ENCODE assay signal across 16 mouse cellular contexts in genomic region chr11:79718829-79719346, GRCm38 (mm10).
A peak's percentile ranks its signal among the peaks of the same experiment; 100 is the strongest.
DNase-seq lines count a peak whose midpoint lies in the region; ATAC-seq and TF ChIP-seq lines count a peak whose summit lies in the region.
"Had no signal": no experiment of that assay in that cellular context is flagged by ENCODE, and none has a peak within 500 bp of the region (broad histone marks: within the 10 kb centered on the region; RNA-seq: fewer than 3 reads in every experiment).

No protein-coding gene starts in this region.

- 0 out of 2 replicates have a peak overlapping the region, but pooled peaks have one; percentile 8 for H3K27ac ChIP-seq in intestine, embryonic 16.5 days (ENCODE audit: low read length)
- peak overlapping the region; percentile 45; the same call in 1 of the 2 replicates for H3K27ac ChIP-seq in stomach, postnatal 0 days (replicated peaks)
- H3K27ac ChIP-seq in forebrain, embryonic 13.5 days = no peak overlapping the region
- H3K27ac ChIP-seq: limb, embryonic 12.5 days; midbrain, embryonic 15.5 days; neural tube, embryonic 12.5 days had no signal

- 77% methylated on average over 8 of the region's 8 CpGs for WGBS in intestine, embryonic 16.5 days
- 67% methylated on average over 8 of the region's 8 CpGs for WGBS in stomach, postnatal 0 days
- 76% methylated on average over 8 of the region's 8 CpGs for WGBS in forebrain, embryonic 13.5 days

- no peak overlapping the region for H3K4me3 ChIP-seq in intestine, embryonic 16.5 days (ENCODE audit: low read length)
- no peak overlapping the region for H3K4me3 ChIP-seq in stomach, postnatal 0 days (ENCODE audit: low read depth, low read length)
- H3K4me3 ChIP-seq in forebrain, embryonic 13.5 days = no peak overlapping the region
- H3K4me3 ChIP-seq: limb, embryonic 12.5 days; midbrain, embryonic 15.5 days; neural tube, embryonic 12.5 days had no signal

- H3K4me2 ChIP-seq in intestine, embryonic 16.5 days (ENCODE audit: low read depth, low read length) = 0 out of 2 replicates have a peak overlapping the region, but pooled peaks have one; percentile 18
- H3K4me2 ChIP-seq in stomach, postnatal 0 days (replicated peaks; ENCODE audit: low read depth) = no peak overlapping the region
- no peak overlapping the region for H3K4me2 ChIP-seq in forebrain, embryonic 13.5 days
- H3K4me2 ChIP-seq: limb, embryonic 12.5 days; midbrain, embryonic 15.5 days; neural tube, embryonic 12.5 days had no signal

- TF ChIP-seq EP300 in stomach, postnatal 0 days (optimal IDR thresholded peaks at IDR 0.05) = no peak

- no peak for ATAC-seq in intestine, embryonic 16.5 days
- ATAC-seq in stomach, postnatal 0 days (ENCODE audit: low FRiP score, low TSS enrichment) = peak; percentile 43
- ATAC-seq in forebrain, embryonic 13.5 days = no peak
- ATAC-seq: midbrain, embryonic 15.5 days had no signal

- no peaks in the 10 kb centered on the region for H3K36me3 ChIP-seq in intestine, embryonic 16.5 days (ENCODE audit: control insufficient read depth, insufficient read depth, low read length)
- H3K36me3 ChIP-seq in stomach, postnatal 0 days (ENCODE audit: control insufficient read depth, insufficient read depth, low read length) = 0 out of 2 replicates have a peak, but pooled peaks cover 2% of the 10 kb centered on the region
- no peaks in the 10 kb centered on the region for H3K36me3 ChIP-seq in forebrain, embryonic 13.5 days (ENCODE audit: poor library complexity, severe bottlenecking)
- H3K36me3 ChIP-seq: limb, embryonic 12.5 days; midbrain, embryonic 15.5 days; neural tube, embryonic 12.5 days had no signal

- H3K9ac ChIP-seq in intestine, embryonic 16.5 days (ENCODE audit: low read depth, low read length) = no peak overlapping the region
- no peak overlapping the region for H3K9ac ChIP-seq in stomach, postnatal 0 days (ENCODE audit: low read length)
- no peak overlapping the region for H3K9ac ChIP-seq in forebrain, embryonic 13.5 days
- H3K9ac ChIP-seq: limb, embryonic 12.5 days; midbrain, embryonic 15.5 days; neural tube, embryonic 12.5 days had no signal

- DNase-seq in adrenal gland, postnatal 10 days = peak; percentile 60
- no peak for DNase-seq in adrenal gland, postnatal 36 days
- peak; percentile 50 to 66 for DNase-seq in lung, adult 18-20 months
- no peak for DNase-seq in lung, postnatal 4 days
- DNase-seq in stomach, postnatal 0 days (ENCODE audit: low spot score) = no peak
- DNase-seq in layer of hippocampus, adult 9-11 months = no peak
- DNase-seq: cerebellum, adult 18-20 months; heart, postnatal 4 days; kidney, postnatal 14 days; right cerebral cortex, postnatal 4 days; thymus, postnatal 4 days had no signal

- no peak for TF ChIP-seq CTCF in stomach, postnatal 0 days (IDR thresholded peaks at IDR 0.05; ENCODE audit: low read depth)

- H3K4me1 ChIP-seq in intestine, embryonic 16.5 days (ENCODE audit: control insufficient read depth, insufficient read depth, low read length) = peaks cover 37% of the 10 kb centered on the region
- H3K4me1 ChIP-seq in stomach, postnatal 0 days (replicated peaks; ENCODE audit: control insufficient read depth, insufficient read depth) = peaks cover 14% of the 10 kb centered on the region
- peaks cover 41% of the 10 kb centered on the region for H3K4me1 ChIP-seq in forebrain, embryonic 13.5 days
- H3K4me1 ChIP-seq: midbrain, embryonic 15.5 days; neural tube, embryonic 12.5 days had no signal

- H3K27me3 ChIP-seq in intestine, embryonic 16.5 days (replicated peaks; ENCODE audit: control insufficient read depth, insufficient read depth, low read length) = no peaks in the 10 kb centered on the region
- H3K27me3 ChIP-seq in stomach, postnatal 0 days (ENCODE audit: control insufficient read depth, insufficient read depth, low read length) = no peaks in the 10 kb centered on the region
- peaks cover 16% of the 10 kb centered on the region for H3K27me3 ChIP-seq in forebrain, embryonic 13.5 days

- H3K9me3 ChIP-seq in intestine, embryonic 16.5 days (ENCODE audit: control insufficient read depth, low read length) = no peaks in the 10 kb centered on the region
- H3K9me3 ChIP-seq in stomach, postnatal 0 days (ENCODE audit: control insufficient read depth, low read length) = no peaks in the 10 kb centered on the region
- H3K9me3 ChIP-seq in forebrain, embryonic 13.5 days (replicated peaks) = no peaks in the 10 kb centered on the region
- H3K9me3 ChIP-seq: limb, embryonic 12.5 days; midbrain, embryonic 15.5 days; neural tube, embryonic 12.5 days had no signal

Comparison
In these comparisons a context has a peak if more than half of its experiments do, and no peak if none do; other contexts are left out.
1. DNase-seq: peak in adrenal gland, postnatal 10 days (single experiment) and lung, adult 18-20 months (2 of 2); none in adrenal gland, postnatal 36 days (0 of 2), lung, postnatal 4 days (0 of 2), stomach, postnatal 0 days (single experiment) and layer of hippocampus, adult 9-11 months (single experiment).